Mouse (Mus musculus) C2C12 (cell line): ENCODE measurements around the gene Olfr1033.
"Not testable (repeated sequence)": the region's sequence is repeated elsewhere in the genome, so short reads cannot be mapped to it uniquely, and the experiment has no call there.

Source experiments
- CEBPB ChIP-seq: IDR thresholded peaks from one replicate; pipeline ENCODE4 v1.6.1; 2011; ENCODE audit warnings: low read depth, mild to moderate bottlenecking, control low read depth, moderate library complexity
- CTCF ChIP-seq: IDR thresholded peaks from one replicate; pipeline ENCODE4 v1.5.1; 2011; ENCODE audit not compliant: control insufficient read depth, insufficient read depth, insufficient read length

GRCm38 (mm10) chr2:86080478-86080877 is 60.0 kb downstream of the Olfr1033 start:
- not testable (repeated sequence) for TF ChIP-seq CTCF, CEBPB
